Comparison of ENCODE assay signal across 8 mouse cellular contexts in genomic region chr11:60914491-60914890, GRCm38 (mm10). TPM values are rescaled to one million over a fixed set of nuclear protein-coding genes. Genes with fewer than 3 reads are reported as not detected.
A peak's percentile ranks its signal among the peaks of the same experiment; 100 is the strongest.
DNase-seq lines count a peak whose midpoint lies in the region; ATAC-seq and TF ChIP-seq lines count a peak whose summit lies in the region.

Natd1 (minus strand) TSS chr11:60914750.

- peak within 1 kb of the TSS; percentile 91 for H3K27ac ChIP-seq in layer of hippocampus, adult 2 months
- H3K27ac ChIP-seq in forebrain, embryonic 12.5 days = peak within 1 kb of the TSS; percentile 86
- H3K27ac ChIP-seq in intestine, embryonic 15.5 days = peak within 1 kb of the TSS; percentile 56; the same call in 1 of the 2 replicates
- H3K27ac ChIP-seq in midbrain, postnatal 0 days (ENCODE audit: low read depth, low read length) = peak within 1 kb of the TSS; percentile 80

- 40% methylated on average over 7 of the region's 7 CpGs for WGBS in forebrain, embryonic 12.5 days
- 34% methylated on average over 7 of the region's 7 CpGs for whole genome bisulfite sequencing in intestine, embryonic 15.5 days
- 27% methylated on average over 7 of the region's 7 CpGs for WGBS in midbrain, postnatal 0 days

- H3K4me3 ChIP-seq in layer of hippocampus, adult 2 months = peak within 1 kb of the TSS; percentile 95
- peak within 1 kb of the TSS; percentile 97 for H3K4me3 ChIP-seq in forebrain, embryonic 12.5 days (replicated peaks)
- H3K4me3 ChIP-seq in intestine, embryonic 15.5 days (replicated peaks) = peak within 1 kb of the TSS; percentile 94
- peak within 1 kb of the TSS; percentile 98 for H3K4me3 ChIP-seq in midbrain, postnatal 0 days (ENCODE audit: low read depth, low read length)

- TF ChIP-seq CTCF in layer of hippocampus, adult 2 months (conservative IDR thresholded peaks at IDR 0.05) = no peak
- no peak for TF ChIP-seq CTCF in Patski (IDR thresholded peaks at IDR 0.05)
- TF ChIP-seq CTCF in midbrain, postnatal 0 days (IDR thresholded peaks at IDR 0.05) = no peak

- H3K4me2 ChIP-seq in forebrain, embryonic 12.5 days = peak within 1 kb of the TSS; percentile 79
- peak within 1 kb of the TSS; percentile 84 for H3K4me2 ChIP-seq in intestine, embryonic 15.5 days (replicated peaks)
- H3K4me2 ChIP-seq in midbrain, postnatal 0 days (ENCODE audit: low read depth, low read length, poor library complexity, severe bottlenecking) = peak within 1 kb of the TSS; percentile 63

- ATAC-seq in Patski = no peak
- ATAC-seq in forebrain, embryonic 12.5 days (ENCODE audit: low FRiP score) = no peak
- ATAC-seq in intestine, embryonic 15.5 days = no peak
- ATAC-seq in midbrain, postnatal 0 days (ENCODE audit: low FRiP score) = no peak

- in situ Hi-C loops in Patski (cut with MboI; ENCODE audit: low pct_unique_long_range_greater_than_20kb) = no loop called here

- POLR2A ChIA-PET in Patski (lab: Charles Lee) = interaction anchor here (1.9 kb wide), 1 partner anchor 18 kb away, joined by 4 read pairs; the partner anchor contains the start of gene Map2k3

- H3K36me3 ChIP-seq in forebrain, embryonic 12.5 days (replicated peaks) = no peaks in the 10 kb centered on the region
- no peaks in the 10 kb centered on the region for H3K36me3 ChIP-seq in intestine, embryonic 15.5 days
- H3K36me3 ChIP-seq in midbrain, postnatal 0 days (ENCODE audit: insufficient read depth, low read length) = no peaks in the 10 kb centered on the region

- no peak for DNase-seq in layer of hippocampus, adult 2 months (ENCODE audit: low spot score in 2 of 2)
- DNase-seq in layer of hippocampus, adult 18-20 months (ENCODE audit: low spot score in 2 of 2) = no peak
- DNase-seq in Patski (ENCODE audit: low read depth, low spot score) = no peak
- DNase-seq in midbrain, postnatal 0 days (ENCODE audit: low spot score) = no peak
- DNase-seq in urinary bladder, postnatal 14 days (ENCODE audit: low spot score) = no peak
- no peak for DNase-seq in right cerebral cortex, postnatal 25 days

- H3K4me1 ChIP-seq in forebrain, embryonic 12.5 days = peaks cover 26% of the 10 kb centered on the region
- H3K4me1 ChIP-seq in intestine, embryonic 15.5 days (replicated peaks) = peaks cover 14% of the 10 kb centered on the region
- peaks cover 16% of the 10 kb centered on the region; the same call in 1 of the 2 replicates for H3K4me1 ChIP-seq in midbrain, postnatal 0 days (ENCODE audit: insufficient read depth, low read length)

- H3K27me3 ChIP-seq in Patski = no peaks in the 10 kb centered on the region
- H3K27me3 ChIP-seq in forebrain, embryonic 12.5 days = no peaks in the 10 kb centered on the region
- no peaks in the 10 kb centered on the region for H3K27me3 ChIP-seq in intestine, embryonic 15.5 days (replicated peaks)
- H3K27me3 ChIP-seq in midbrain, postnatal 0 days (ENCODE audit: insufficient read depth, low read length) = no peaks in the 10 kb centered on the region

- CTCF ChIA-PET in Patski (lab: Charles Lee) = interaction anchor here (3.2 kb wide), 1 partner anchor 13 kb away, joined by 9 read pairs; no protein-coding TSS in a partner anchor

- H3K9ac ChIP-seq in forebrain, embryonic 12.5 days = peak within 1 kb of the TSS; percentile 97
- peak within 1 kb of the TSS; percentile 81 for H3K9ac ChIP-seq in intestine, embryonic 15.5 days
- peak within 1 kb of the TSS; percentile 91 for H3K9ac ChIP-seq in midbrain, postnatal 0 days (replicated peaks; ENCODE audit: low read length, poor library complexity, severe bottlenecking)

- H3K9me3 ChIP-seq in forebrain, embryonic 12.5 days = no peaks in the 10 kb centered on the region
- H3K9me3 ChIP-seq in intestine, embryonic 15.5 days = no peaks in the 10 kb centered on the region
- no peaks in the 10 kb centered on the region for H3K9me3 ChIP-seq in midbrain, postnatal 0 days (ENCODE audit: low read length)

RNA-seq across cellular contexts. Expression of gene Natd1, which starts in this region (rescaled TPM):
- 10 to 100 TPM; 10.6 TPM for total RNA-seq in layer of hippocampus, adult 2 months (2021)
- 10 to 100 TPM in 1 of 2 experiments, 1 to 10 TPM in 1; 9.6 to 12.1 TPM for total RNA-seq in layer of hippocampus, adult 18-20 months (2021)
- polyA plus RNA-seq in Patski (2021) = 23.1 TPM
- 24.1 and 29.9 TPM in 2 replicates for polyA plus RNA-seq in forebrain, embryonic 12.5 days (2016; fragmentation: Nextera tagmentation; extraction: Ambion mirVana)
- 9.6 and 11.9 TPM in 2 replicates for polyA plus RNA-seq in intestine, embryonic 15.5 days (2015; fragmentation: Nextera tagmentation; extraction: Ambion mirVana)
- 28.7 and 33.5 TPM in 2 replicates for total RNA-seq in midbrain, postnatal 0 days (2014; rRNA removed)
- 14.5 and 15.9 TPM in 2 replicates for polyA plus RNA-seq in midbrain, postnatal 0 days (2015; fragmentation: Nextera tagmentation; extraction: Ambion mirVana)
